Mouse (Mus musculus): ENCODE results near the gene Ftcd. TPM values are rescaled to one million over a fixed set of nuclear protein-coding genes. Genes with fewer than 3 reads are reported as not detected.
A peak's percentile ranks its signal among the peaks of the same experiment; 100 is the strongest.

Ftcd gene
- 0.66 and 0.97 TPM in 2 replicates for polyA plus RNA-seq (2015; fragmentation: Nextera tagmentation; extraction: Ambion mirVana)

DNA sequence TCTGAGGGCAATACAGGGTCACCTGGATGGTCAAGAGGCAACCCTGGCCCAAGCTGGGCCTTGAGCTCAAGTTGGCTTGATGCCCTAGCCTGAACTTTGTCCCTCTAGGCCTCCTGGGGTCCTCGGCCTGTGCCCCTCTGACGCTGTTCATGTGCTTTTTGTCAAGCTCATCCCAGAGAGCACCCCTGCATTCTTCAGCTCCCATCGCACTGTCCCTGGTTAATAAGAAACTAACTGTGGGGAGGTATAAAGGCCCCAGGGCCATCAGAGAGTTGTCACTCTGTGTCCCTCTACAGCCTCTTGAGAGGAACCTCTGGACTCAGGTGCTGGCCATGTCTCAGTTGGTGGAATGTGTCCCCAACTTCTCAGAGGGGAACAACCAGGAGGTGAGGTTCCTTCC lies at the start of gene Ftcd:
Gene Ftcd, plus strand, starts transcription at position 275 of the 400 bp plus-strand sequence.
- Histone ChIP-seq H3K4me3 (replicated peaks) (no peak within 1 kb of the TSS), H3K27ac (no peak within 1 kb of the TSS), H3K36me3 (no peaks in the 10 kb centered on the region), H3K27me3 (no peaks in the 10 kb centered on the region), H3K4me1 (no peaks in the 10 kb centered on the region), H3K9ac (no peak within 1 kb of the TSS), H3K9me3 (replicated peaks) (no peaks in the 10 kb centered on the region), H3K4me2 (no peak within 1 kb of the TSS)
- no peak for ATAC-seq (replicated peaks; ENCODE audit: low FRiP score)
- WGBS, result 90% methylated on average over 3 of the region's 3 CpGs

DNA sequence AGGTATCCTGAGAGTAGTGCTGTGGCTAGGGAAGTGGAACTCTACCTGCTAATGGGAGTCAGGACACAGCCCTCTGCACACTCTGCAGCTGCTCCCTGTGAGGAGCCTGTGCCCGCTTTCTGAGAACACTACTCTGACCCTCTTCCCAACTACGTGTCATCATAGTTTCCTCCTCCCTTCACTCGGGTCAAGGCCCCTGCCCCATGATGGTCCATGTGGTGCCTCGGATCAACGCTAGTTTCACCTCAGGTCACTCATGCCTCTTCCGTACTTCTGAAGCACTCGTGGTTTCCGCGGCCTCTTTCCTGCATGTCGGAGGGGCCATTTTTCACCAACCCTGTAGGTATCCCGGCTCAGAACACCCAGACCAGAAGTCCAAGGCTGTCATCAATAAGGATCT lies 44.5 kb upstream of the Ftcd start:
- peaks cover 18% of the 10 kb centered on the region for H3K36me3 ChIP-seq
- peak overlapping the region; percentile 75 for H3K4me3 ChIP-seq (replicated peaks)
- peaks cover 9% of the 10 kb centered on the region for H3K4me1 ChIP-seq
- no peaks in the 10 kb centered on the region for H3K27me3 ChIP-seq
- peak overlapping the region; percentile 92 for H3K4me2 ChIP-seq
- under 1% methylated on average over 11 of the region's 11 CpGs for WGBS
- H3K27ac ChIP-seq, result peak overlapping the region; percentile 73; the same call in 1 of the 2 replicates
- ATAC-seq (replicated peaks; ENCODE audit: low FRiP score), result no peak; the same call in 1 of the 2 replicates
- peak overlapping the region; percentile 65 for H3K9ac ChIP-seq
- H3K9me3 ChIP-seq (replicated peaks), result no peaks in the 10 kb centered on the region

DNA sequence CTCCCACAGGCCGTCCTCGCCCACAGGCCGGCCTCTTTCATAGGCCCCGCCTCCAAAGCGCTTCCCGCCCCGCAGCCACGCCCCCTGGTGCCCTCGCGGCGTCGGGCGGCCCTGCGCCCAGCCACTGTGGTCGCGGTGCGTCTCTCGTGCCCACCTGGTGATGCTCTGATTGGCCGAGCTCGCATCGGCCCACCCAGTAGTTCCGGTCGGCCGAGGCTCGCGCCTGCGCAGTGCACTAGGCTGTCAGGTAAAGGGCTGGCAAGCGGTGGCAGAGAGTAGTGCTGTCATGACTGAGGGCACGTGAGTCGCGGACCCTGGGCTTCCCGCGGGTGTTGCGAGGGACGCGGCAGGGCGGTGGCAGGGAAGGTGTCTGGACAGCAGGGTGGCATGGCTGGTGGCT lies 44.1 kb upstream of the Ftcd start, which contains the start of gene Lss:
Gene Lss, plus strand, starts transcription at position 214 of the 400 bp plus-strand sequence.
- ATAC-seq (replicated peaks; ENCODE audit: low FRiP score), result peak; percentile 99
- under 1% methylated on average over 36 of the region's 37 CpGs for WGBS
- H3K9ac ChIP-seq, result peak within 1 kb of the TSS; percentile 65
- peaks cover 23% of the 10 kb centered on the region for H3K36me3 ChIP-seq
- peaks cover 9% of the 10 kb centered on the region for H3K4me1 ChIP-seq
- peak within 1 kb of the TSS; percentile 75 for H3K4me3 ChIP-seq (replicated peaks)
- peak within 1 kb of the TSS; percentile 92 for H3K4me2 ChIP-seq
- peak within 1 kb of the TSS; percentile 73 for H3K27ac ChIP-seq
- no peaks in the 10 kb centered on the region for H3K9me3 ChIP-seq (replicated peaks)
- no peaks in the 10 kb centered on the region for H3K27me3 ChIP-seq

DNA sequence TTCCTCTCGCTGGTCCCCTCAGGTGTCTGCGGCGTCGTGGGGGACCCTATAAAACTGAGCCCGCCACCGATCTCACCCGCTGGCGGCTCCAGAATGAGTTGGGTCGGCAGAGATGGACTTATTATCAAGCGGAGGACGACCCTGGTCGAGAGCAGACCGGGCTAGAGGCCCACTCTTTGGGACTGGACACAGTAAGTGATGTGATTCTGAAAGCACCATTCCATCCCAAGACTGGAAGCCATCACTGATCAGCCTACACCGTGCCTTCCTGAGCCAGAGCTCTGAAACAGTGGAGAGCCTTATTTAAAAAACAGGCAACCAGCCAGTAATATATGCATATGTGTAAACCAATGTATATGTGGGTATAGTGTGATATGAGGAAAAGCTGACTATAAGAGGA lies 43.6 kb upstream of the Ftcd start:
- H3K27ac ChIP-seq, result peak overlapping the region; percentile 73
- whole genome bisulfite sequencing, result under 1% methylated on average over 14 of the region's 14 CpGs
- peak overlapping the region; percentile 75 for H3K4me3 ChIP-seq (replicated peaks)
- H3K9me3 ChIP-seq (replicated peaks), result no peaks in the 10 kb centered on the region
- peak overlapping the region; percentile 92 for H3K4me2 ChIP-seq
- no peaks in the 10 kb centered on the region for H3K27me3 ChIP-seq
- H3K4me1 ChIP-seq, result peaks cover 9% of the 10 kb centered on the region
- peaks cover 28% of the 10 kb centered on the region for H3K36me3 ChIP-seq
- ATAC-seq (replicated peaks; ENCODE audit: low FRiP score), result peak; percentile 27; the same call in 1 of the 2 replicates
- peak overlapping the region; percentile 65 for H3K9ac ChIP-seq

DNA sequence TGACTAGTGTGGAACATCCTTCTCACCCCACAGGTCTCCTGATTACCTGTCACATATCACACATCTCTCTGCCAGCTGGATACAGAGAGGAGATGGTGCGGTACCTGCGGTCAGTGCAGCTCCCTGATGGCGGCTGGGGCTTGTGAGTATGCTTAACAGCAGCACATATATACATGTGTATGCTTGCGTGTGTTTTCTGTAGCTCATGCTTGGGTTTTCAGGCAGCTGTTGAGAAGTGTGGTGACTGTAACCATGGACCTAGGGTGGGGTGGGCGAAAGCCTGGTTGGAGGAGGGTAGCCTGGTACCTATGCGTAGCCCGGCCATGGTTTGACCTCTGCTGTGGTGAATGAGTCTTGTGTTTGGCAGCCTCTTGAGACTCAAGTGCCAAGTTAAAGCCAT lies 39.9 kb upstream of the Ftcd start:
- no peak overlapping the region for H3K9ac ChIP-seq
- H3K27me3 ChIP-seq, result no peaks in the 10 kb centered on the region
- H3K36me3 ChIP-seq, result peaks cover 62% of the 10 kb centered on the region
- no peak for ATAC-seq (replicated peaks; ENCODE audit: low FRiP score)
- no peak overlapping the region for H3K4me3 ChIP-seq (replicated peaks)
- no peaks in the 10 kb centered on the region for H3K9me3 ChIP-seq (replicated peaks)
- no peak overlapping the region for H3K27ac ChIP-seq
- 95% methylated on average over 7 of the region's 7 CpGs for WGBS
- H3K4me1 ChIP-seq, result peaks cover 7% of the 10 kb centered on the region
- no peak overlapping the region for H3K4me2 ChIP-seq

DNA sequence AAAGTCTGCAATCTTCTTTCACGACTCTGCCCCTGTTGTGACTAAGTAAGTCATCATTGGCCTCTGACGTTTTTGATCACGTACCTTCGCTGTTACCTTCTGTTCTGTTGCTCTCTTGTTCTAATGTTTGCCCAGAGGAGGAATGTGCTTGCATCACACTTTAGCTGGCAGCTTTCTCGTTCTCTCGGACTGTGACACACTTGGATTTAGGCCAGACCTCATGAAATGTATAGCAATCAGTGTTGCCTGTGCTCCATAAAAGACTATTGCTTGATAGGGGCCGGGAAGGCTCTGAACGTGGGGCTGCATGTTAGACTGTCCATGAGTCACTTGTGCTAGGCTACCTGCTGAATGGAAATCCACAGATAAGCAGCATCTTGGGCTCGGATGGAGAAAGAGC lies 37.8 kb upstream of the Ftcd start:
- Histone ChIP-seq H3K36me3 (peaks cover 83% of the 10 kb centered on the region), H3K4me1 (0 out of 2 replicates have a peak, but pooled peaks cover 2% of the 10 kb centered on the region), H3K9me3 (replicated peaks) (no peaks in the 10 kb centered on the region), H3K9ac (no peak overlapping the region), H3K4me2 (no peak overlapping the region), H3K27ac (no peak overlapping the region), H3K4me3 (replicated peaks) (no peak overlapping the region), H3K27me3 (no peaks in the 10 kb centered on the region)
- no peak for ATAC-seq (replicated peaks; ENCODE audit: low FRiP score)
- 83% methylated on average over 9 of the region's 9 CpGs for WGBS

- H3K4me3 ChIP-seq (replicated peaks), result no peak overlapping the region
- no peak overlapping the region for H3K9ac ChIP-seq
- H3K27me3 ChIP-seq, result no peaks in the 10 kb centered on the region
- H3K36me3 ChIP-seq, result peaks cover 98% of the 10 kb centered on the region
- no peak overlapping the region for H3K27ac ChIP-seq
- H3K9me3 ChIP-seq (replicated peaks), result no peaks in the 10 kb centered on the region
- WGBS, result 91% methylated on average over 11 of the region's 11 CpGs
- no peaks in the 10 kb centered on the region for H3K4me1 ChIP-seq
- H3K4me2 ChIP-seq, result no peak overlapping the region
- no peak for ATAC-seq (replicated peaks; ENCODE audit: low FRiP score)
These were observed 33.9 kb upstream of the Ftcd start for GRCm38 (mm10) chr10:76541336-76542085.

DNA sequence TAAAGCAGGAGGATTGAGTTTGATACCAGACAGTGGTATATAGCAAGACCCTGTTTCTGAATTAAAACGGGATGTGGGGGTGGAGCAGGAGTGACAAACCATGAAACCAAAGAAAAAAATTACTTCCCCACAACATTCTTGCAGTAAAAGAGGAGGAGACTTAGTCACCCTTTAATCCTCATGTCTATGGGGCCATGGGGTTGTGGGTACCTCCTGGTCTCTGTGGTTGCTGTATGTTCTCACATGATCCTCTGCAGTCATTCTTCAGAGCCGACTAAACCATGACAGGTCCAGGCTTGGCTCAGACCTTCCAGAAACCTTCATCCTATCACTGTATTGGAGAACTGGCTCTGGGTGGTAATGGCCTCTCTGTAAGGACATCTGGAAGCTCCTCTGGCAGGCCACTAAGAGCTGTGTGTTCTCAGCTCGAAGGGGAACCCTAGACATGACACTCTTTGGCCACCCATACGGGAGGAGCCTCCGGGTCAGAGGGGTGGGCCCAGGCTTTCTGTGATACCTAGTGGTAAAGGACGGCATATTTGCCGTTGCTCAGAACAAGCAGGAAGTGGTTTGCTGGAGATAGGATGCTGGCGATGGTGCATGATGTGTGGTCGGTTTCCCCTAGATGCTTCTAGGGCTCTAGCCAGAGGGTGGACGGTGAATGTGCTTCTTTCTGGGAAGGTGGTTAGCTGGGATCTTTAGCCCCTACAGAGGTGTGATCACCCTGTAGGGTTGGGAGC lies 32.6 kb upstream of the Ftcd start:
- Histone ChIP-seq H3K27ac (no peak overlapping the region), H3K4me1 (no peaks in the 10 kb centered on the region), H3K9me3 (replicated peaks) (no peaks in the 10 kb centered on the region), H3K36me3 (peaks cover 98% of the 10 kb centered on the region), H3K27me3 (no peaks in the 10 kb centered on the region), H3K4me3 (replicated peaks) (no peak overlapping the region), H3K4me2 (no peak overlapping the region), H3K9ac (no peak overlapping the region)
- 90% methylated on average over 10 of the region's 10 CpGs for WGBS
- no peak for ATAC-seq (replicated peaks; ENCODE audit: low FRiP score)

DNA sequence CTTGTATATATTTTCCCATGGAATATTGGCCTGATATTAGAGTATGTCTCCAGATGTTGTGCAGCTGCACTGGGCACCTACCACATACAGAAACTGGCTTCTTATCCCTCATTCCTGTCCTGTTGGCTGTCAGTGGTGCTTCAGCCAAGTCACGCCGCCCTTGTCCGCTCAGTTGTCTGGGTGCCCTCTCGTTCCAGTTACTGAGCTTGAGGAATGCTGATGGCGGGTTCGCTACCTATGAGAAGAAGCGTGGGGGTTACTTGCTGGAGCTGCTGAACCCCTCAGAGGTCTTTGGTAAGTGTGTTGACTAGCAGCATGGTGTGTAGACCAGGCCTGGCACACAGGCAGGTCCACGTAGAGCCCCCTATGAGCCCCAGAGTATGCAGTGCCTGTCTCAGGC lies 28.9 kb upstream of the Ftcd start:
- no peak overlapping the region for H3K4me3 ChIP-seq (replicated peaks)
- no peak for ATAC-seq (replicated peaks; ENCODE audit: low FRiP score)
- no peaks in the 10 kb centered on the region for H3K27me3 ChIP-seq
- peaks cover 100% of the 10 kb centered on the region for H3K36me3 ChIP-seq
- H3K27ac ChIP-seq, result no peak overlapping the region
- WGBS, result 78% methylated on average over 8 of the region's 8 CpGs
- no peaks in the 10 kb centered on the region for H3K4me1 ChIP-seq
- H3K9me3 ChIP-seq (replicated peaks), result no peaks in the 10 kb centered on the region
- no peak overlapping the region for H3K4me2 ChIP-seq
- no peak overlapping the region for H3K9ac ChIP-seq

DNA sequence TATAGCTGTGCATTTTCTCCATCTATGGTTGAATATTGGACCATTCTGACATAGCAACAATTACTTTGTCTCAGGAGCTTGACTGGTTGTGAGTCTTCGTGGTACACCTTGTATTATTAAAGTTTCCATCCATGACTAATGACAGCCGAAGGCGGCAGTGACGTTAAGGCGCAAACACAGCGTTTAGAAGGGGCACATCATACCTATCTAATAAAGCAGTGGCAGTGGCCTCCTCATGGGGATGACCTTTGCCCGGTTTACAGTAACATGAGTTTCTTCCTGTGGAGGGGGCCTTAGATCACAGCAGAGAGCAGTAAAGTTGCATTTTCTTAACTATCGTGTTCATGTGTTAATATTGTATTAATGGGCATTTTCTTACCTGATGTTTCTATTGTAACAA lies 27.2 kb upstream of the Ftcd start:
- H3K36me3 ChIP-seq, result peaks cover 100% of the 10 kb centered on the region
- no peak overlapping the region for H3K4me2 ChIP-seq
- no peak overlapping the region for H3K9ac ChIP-seq
- no peaks in the 10 kb centered on the region for H3K27me3 ChIP-seq
- no peaks in the 10 kb centered on the region for H3K4me1 ChIP-seq
- no peak overlapping the region for H3K4me3 ChIP-seq (replicated peaks)
- no peaks in the 10 kb centered on the region for H3K9me3 ChIP-seq (replicated peaks)
- ATAC-seq (replicated peaks; ENCODE audit: low FRiP score), result no peak
- no peak overlapping the region for H3K27ac ChIP-seq
- 91% methylated on average over 8 of the region's 8 CpGs for whole genome bisulfite sequencing

DNA sequence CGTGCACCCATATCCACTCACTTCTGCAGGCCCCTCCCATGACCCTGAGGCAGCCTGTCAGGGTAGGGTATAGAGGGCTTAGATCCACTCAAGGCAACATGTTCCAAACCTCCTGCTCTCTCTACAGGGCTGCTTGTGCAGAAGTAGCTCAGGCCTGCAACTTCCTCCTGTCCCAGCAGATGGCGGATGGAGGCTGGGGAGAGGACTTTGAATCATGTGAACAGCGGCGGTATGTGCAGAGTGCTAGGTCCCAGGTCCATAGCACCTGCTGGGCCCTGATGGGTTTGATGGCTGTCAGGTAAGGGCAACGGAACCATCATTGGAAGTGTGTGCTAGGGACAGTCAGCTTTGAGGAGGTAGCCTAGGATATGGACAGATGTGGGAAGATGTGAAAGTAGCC lies 25.0 kb upstream of the Ftcd start:
- Histone ChIP-seq H3K9me3 (replicated peaks) (no peaks in the 10 kb centered on the region), H3K4me2 (no peak overlapping the region), H3K9ac (no peak overlapping the region), H3K4me3 (replicated peaks) (no peak overlapping the region), H3K27ac (no peak overlapping the region), H3K36me3 (peaks cover 93% of the 10 kb centered on the region), H3K4me1 (no peaks in the 10 kb centered on the region), H3K27me3 (no peaks in the 10 kb centered on the region)
- WGBS, result 88% methylated on average over 5 of the region's 5 CpGs
- no peak for ATAC-seq (replicated peaks; ENCODE audit: low FRiP score)

- no peak overlapping the region for H3K9ac ChIP-seq
- WGBS, result 89% methylated on average over 3 of the region's 3 CpGs
- no peak overlapping the region for H3K27ac ChIP-seq
- no peaks in the 10 kb centered on the region for H3K4me1 ChIP-seq
- no peak for ATAC-seq (replicated peaks; ENCODE audit: low FRiP score)
- peaks cover 87% of the 10 kb centered on the region for H3K36me3 ChIP-seq
- no peaks in the 10 kb centered on the region for H3K27me3 ChIP-seq
- no peaks in the 10 kb centered on the region for H3K9me3 ChIP-seq (replicated peaks)
- H3K4me2 ChIP-seq, result no peak overlapping the region
- no peak overlapping the region for H3K4me3 ChIP-seq (replicated peaks)
These were observed 23.9 kb upstream of the Ftcd start for GRCm38 (mm10) chr10:76551556-76551955.
